Mouse (Mus musculus): ENCODE data around the gene Krt8.

DNA sequence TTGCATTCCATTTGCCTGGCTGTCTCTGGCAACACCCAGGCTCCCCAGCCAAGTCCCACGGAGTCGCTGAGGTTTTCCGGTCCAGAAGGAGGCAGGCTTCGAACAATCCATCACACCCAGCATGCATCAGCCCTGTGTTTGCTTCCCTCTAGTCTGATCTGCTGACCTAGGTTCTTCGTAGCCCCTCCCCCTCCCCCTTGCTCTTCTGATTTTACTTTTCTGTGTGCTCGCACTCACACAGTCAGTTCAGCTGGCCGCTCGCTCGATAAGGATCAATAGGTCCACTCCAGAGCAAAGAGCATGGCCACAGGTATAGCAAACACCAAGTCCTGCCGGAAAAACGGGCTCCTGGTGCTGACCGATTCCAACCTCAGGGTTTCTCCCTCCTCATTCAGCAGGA, 22.1 kb upstream of the Krt8 start:
- no peak for TF ChIP-seq CTCF (IDR thresholded peaks at IDR 0.05; ENCODE audit: extremely low read depth, insufficient read depth, low read length)
- TF ChIP-seq POLR2A (IDR thresholded peaks at IDR 0.05; ENCODE audit: extremely low read depth, insufficient read depth, low read length): no peak
